Mouse (Mus musculus) granulocyte monocyte progenitor cell, adult 5-6 weeks (primary cell): ENCODE measurements around the gene Dcaf15. TPM values are rescaled to one million over a fixed set of nuclear protein-coding genes. Genes with fewer than 3 reads are reported as not detected.

Source experiments
- ATAC-seq: replicated peaks from 2 replicates; pipeline ENCODE4 v1.8.0; 2016; ENCODE audit warnings: mild to moderate bottlenecking, moderate TSS enrichment, inconsistent platforms; ENCODE audit not compliant: poor library complexity, severe bottlenecking
- total RNA-seq, 2 experiments: library from RNA; stranded (forward) in 1 of 2; stranded (reverse) in 1 of 2; fragments of 200-712, 200-1000 nt in 1 of 2; fragments of >200 nt in 1 of 2; fragmentation: Nextera tagmentation in 1 of 2; gene quantifications; 2 replicates each; pipeline ENCODE4 v1.2.3; 2014 to 2017

Dcaf15 gene
- total RNA-seq, 2 experiments from 2014 or later = 15.2 to 19.9 TPM

GRCm38 (mm10) chr8:84103601-84104000, 967 bp downstream of the Dcaf15 start:
- no peak for ATAC-seq

- no peak for ATAC-seq
Measured at GRCm38 (mm10) chr8:84101476-84102270, 2.9 kb downstream of the Dcaf15 start.

- no peak for ATAC-seq
Measured at GRCm38 (mm10) chr8:84098376-84098775, 6.2 kb downstream of the Dcaf15 start.

GRCm38 (mm10) chr8:84096061-84096460, 8.5 kb downstream of the Dcaf15 start:
- ATAC-seq = no peak

- ATAC-seq = no peak
Measured at GRCm38 (mm10) chr8:84090585-84090984, 14.0 kb downstream of the Dcaf15 start.

GRCm38 (mm10) chr8:84089277-84089676, 15.3 kb downstream of the Dcaf15 start:
- ATAC-seq = no peak

GRCm38 (mm10) chr8:84087821-84088220, 16.7 kb downstream of the Dcaf15 start:
- no peak for ATAC-seq

- no peak for ATAC-seq
Measured at GRCm38 (mm10) chr8:84087156-84087555, 17.4 kb downstream of the Dcaf15 start.

GRCm38 (mm10) chr8:84084341-84085115, 20.0 kb downstream of the Dcaf15 start:
- no peak for ATAC-seq

- no peak for ATAC-seq
Measured at GRCm38 (mm10) chr8:84083829-84084241, 20.7 kb downstream of the Dcaf15 start.

- no peak for ATAC-seq
Measured at GRCm38 (mm10) chr8:84079206-84079605, 25.4 kb downstream of the Dcaf15 start.

GRCm38 (mm10) chr8:84076849-84077248, 27.7 kb downstream of the Dcaf15 start:
- ATAC-seq = no peak

GRCm38 (mm10) chr8:84076412-84076811, 28.2 kb downstream of the Dcaf15 start:
- ATAC-seq = no peak

GRCm38 (mm10) chr8:84073230-84073976, 31.2 kb downstream of the Dcaf15 start:
- ATAC-seq = no peak

- no peak for ATAC-seq
Measured at GRCm38 (mm10) chr8:84072321-84072720, 32.2 kb downstream of the Dcaf15 start.

- ATAC-seq = no peak
Measured at GRCm38 (mm10) chr8:84071921-84072320, 32.6 kb downstream of the Dcaf15 start.

- ATAC-seq = no peak
Measured at GRCm38 (mm10) chr8:84070667-84071066, 33.9 kb downstream of the Dcaf15 start.

- no peak for ATAC-seq
Measured at GRCm38 (mm10) chr8:84070241-84070640, 34.3 kb downstream of the Dcaf15 start.

GRCm38 (mm10) chr8:84069750-84070149, 34.8 kb downstream of the Dcaf15 start:
- ATAC-seq = no peak

- ATAC-seq = no peak
Measured at GRCm38 (mm10) chr8:84069169-84069568, 35.4 kb downstream of the Dcaf15 start.
